Mouse (Mus musculus) MEL (cell line): ENCODE data around the gene Traf6. TPM values are rescaled to one million over a fixed set of nuclear protein-coding genes. Genes with fewer than 3 reads are reported as not detected.

Experiments
- DNase-seq: peaks from one replicate; pipeline ENCODE4 v3.0.0; 2011; ENCODE audit warnings: low read depth, low spot score
- H3K27ac ChIP-seq: 2 replicates; pipeline ENCODE4 v1.5.1; 2012; ENCODE audit warnings: low read depth, mild to moderate bottlenecking, control low read depth, low read length, moderate library complexity; ENCODE audit not compliant: control insufficient read depth
- H3K27me3 ChIP-seq, 2 experiments: fragments of 150-350 bp in 1 of 2; sonication (generic) in 1 of 2; 2 replicates each; pipeline ENCODE4 v1.6.1; 2012; ENCODE audit warnings: low read length in 2 of 2, mild to moderate bottlenecking in 2 of 2, improper control_type of control experiment in 1 of 2, moderate library complexity in 1 of 2; ENCODE audit not compliant: insufficient read depth in 2 of 2, control insufficient read depth in 1 of 2
- H3K36me3 ChIP-seq, 2 experiments: 2 replicates each; pipeline ENCODE4 v1.6.1; 2012 to 2014; ENCODE audit warnings: low read length in 2 of 2, improper control_type of control experiment in 1 of 2, inconsistent platforms in 1 of 2, mild to moderate bottlenecking in 1 of 2; ENCODE audit not compliant: insufficient read depth in 2 of 2, control insufficient read depth in 1 of 2
- H3K4me1 ChIP-seq, 2 experiments: fragments of 150-350 bp in 1 of 2; sonication (generic) in 1 of 2; 2 replicates each; pipeline ENCODE4 v1.6.1; 2012; ENCODE audit warnings: low read length in 2 of 2, improper control_type of control experiment in 1 of 2, mild to moderate bottlenecking in 1 of 2; ENCODE audit not compliant: insufficient read depth in 2 of 2, control insufficient read depth in 1 of 2
- H3K4me3 ChIP-seq, 2 experiments: fragments of 150-350 bp in 1 of 2; sonication (generic) in 1 of 2; 2 replicates each; pipeline ENCODE4 v1.5.1; 2012; ENCODE audit warnings: low read depth in 2 of 2, low read length in 2 of 2, mild to moderate bottlenecking in 2 of 2, moderate library complexity in 2 of 2, control low read depth in 1 of 2, improper control_type of control experiment in 1 of 2; ENCODE audit not compliant: control insufficient read depth in 1 of 2, insufficient read depth in 1 of 2
- H3K79me2 ChIP-seq: 2 replicates; pipeline ENCODE4 v1.6.1; 2012; ENCODE audit warnings: mild to moderate bottlenecking, low read length, moderate library complexity; ENCODE audit not compliant: control insufficient read depth, poor library complexity, insufficient read depth
- H3K9ac ChIP-seq: 2 replicates; pipeline ENCODE4 v1.6.1; 2012; ENCODE audit warnings: low read depth, mild to moderate bottlenecking, control low read depth, low read length, moderate library complexity; ENCODE audit not compliant: control insufficient read depth, poor library complexity, severe bottlenecking
- H3K9me3 ChIP-seq: fragments of 150-350 bp; sonication (generic); replicated peaks from 2 replicates; pipeline ENCODE4 v1.6.1; 2012; ENCODE audit warnings: mild to moderate bottlenecking, low read length, improper control_type of control experiment, moderate library complexity; ENCODE audit not compliant: insufficient read depth
- CHD1 ChIP-seq: IDR thresholded peaks from 2 replicates; pipeline ENCODE4 v1.6.1; 2012; ENCODE audit warnings: low read depth, mild to moderate bottlenecking, inconsistent platforms, low read length, improper control_type of control experiment
- CTCF ChIP-seq, 3 experiments: IDR thresholded peaks in 2 of 3; conservative IDR thresholded peaks in 1 of 3; 2 replicates each; pipeline ENCODE4 v1.5.1; 2011 to 2012; ENCODE audit warnings: low read length in 3 of 3, low read depth in 2 of 3, mild to moderate bottlenecking in 2 of 3, improper control_type of control experiment in 1 of 3, inconsistent platforms in 1 of 3, mixed read lengths in 1 of 3, moderate library complexity in 1 of 3; ENCODE audit not compliant: control insufficient read depth in 1 of 3, insufficient read depth in 1 of 3, poor library complexity in 1 of 3, severe bottlenecking in 1 of 3
- ELF1 ChIP-seq: IDR thresholded peaks from 2 replicates; pipeline ENCODE4 v1.6.1; 2014; ENCODE audit warnings: low read depth, mild to moderate bottlenecking, inconsistent platforms, low read length, improper control_type of control experiment, moderate library complexity
- GATA1 ChIP-seq: IDR thresholded peaks from 2 replicates; pipeline ENCODE4 v1.6.1; 2011; ENCODE audit warnings: low read depth, low read length, improper control_type of control experiment
- JUND ChIP-seq: IDR thresholded peaks from 2 replicates; pipeline ENCODE4 v1.6.1; 2011; ENCODE audit warnings: low read depth, mild to moderate bottlenecking, improper control_type of control experiment, low read length
- KAT2A ChIP-seq: conservative IDR thresholded peaks from 2 replicates; pipeline ENCODE4 v1.6.1; 2012; ENCODE audit warnings: low read depth, low read length, improper control_type of control experiment, inconsistent platforms
- MAFK ChIP-seq: IDR thresholded peaks from 2 replicates; pipeline ENCODE4 v1.6.1; 2011; ENCODE audit warnings: low read depth, mild to moderate bottlenecking, low read length, improper control_type of control experiment, borderline replicate concordance
- MAX ChIP-seq: IDR thresholded peaks from 2 replicates; pipeline ENCODE4 v1.6.1; 2011; ENCODE audit warnings: low read length, improper control_type of control experiment
- MAZ ChIP-seq: IDR thresholded peaks from 2 replicates; pipeline ENCODE4 v1.6.1; 2012; ENCODE audit warnings: low read depth, mild to moderate bottlenecking, inconsistent platforms, low read length, improper control_type of control experiment
- MEF2A ChIP-seq: IDR thresholded peaks from 2 replicates; pipeline ENCODE4 v1.6.1; 2014; ENCODE audit warnings: low read depth, mild to moderate bottlenecking, inconsistent platforms, low read length, improper control_type of control experiment; ENCODE audit not compliant: poor library complexity, insufficient replicate concordance, severe bottlenecking; ENCODE audit errors: extremely low read depth
- MXI1 ChIP-seq: IDR thresholded peaks from 2 replicates; pipeline ENCODE4 v1.6.1; 2011; ENCODE audit warnings: mild to moderate bottlenecking, low read depth, low read length, improper control_type of control experiment
- MYC ChIP-seq: IDR thresholded peaks from 2 replicates; pipeline ENCODE4 v1.6.1; 2011; ENCODE audit warnings: low read depth, mild to moderate bottlenecking, low read length, improper control_type of control experiment, moderate library complexity
- NELFE ChIP-seq: IDR thresholded peaks from 2 replicates; pipeline ENCODE4 v1.6.1; 2011; ENCODE audit warnings: low read depth, low read length, improper control_type of control experiment
- NRF1 ChIP-seq: IDR thresholded peaks from 2 replicates; pipeline ENCODE4 v1.6.1; 2014; ENCODE audit warnings: low read depth, mild to moderate bottlenecking, inconsistent platforms, low read length, improper control_type of control experiment, moderate library complexity; ENCODE audit not compliant: poor library complexity, insufficient read depth, severe bottlenecking
- POLR2A ChIP-seq, 2 experiments: IDR thresholded peaks; 2 replicates each; pipeline ENCODE4 v1.6.1; 2011 to 2012; ENCODE audit warnings: low read length in 2 of 2, mild to moderate bottlenecking in 2 of 2, control low read depth in 1 of 2, improper control_type of control experiment in 1 of 2, low read depth in 1 of 2, moderate library complexity in 1 of 2; ENCODE audit not compliant: control insufficient read depth in 1 of 2, insufficient read depth in 1 of 2, poor library complexity in 1 of 2
- POLR2AphosphoS2 ChIP-seq: IDR thresholded peaks from 2 replicates; pipeline ENCODE4 v1.6.1; 2011; ENCODE audit warnings: low read length, improper control_type of control experiment
- POLR2AphosphoS5 ChIP-seq: IDR thresholded peaks from 2 replicates; pipeline ENCODE4 v1.6.1; 2012; ENCODE audit warnings: low read depth, borderline replicate concordance, mild to moderate bottlenecking, inconsistent platforms, low read length, moderate library complexity, mixed read lengths
- RCOR1 ChIP-seq: IDR thresholded peaks from 2 replicates; pipeline ENCODE4 v1.6.1; 2012; ENCODE audit warnings: low read depth, mild to moderate bottlenecking, inconsistent platforms, low read length, improper control_type of control experiment
- SIN3A ChIP-seq: IDR thresholded peaks from 2 replicates; pipeline ENCODE4 v1.6.1; 2012; ENCODE audit warnings: low read length, improper control_type of control experiment, inconsistent platforms
- SMC3 ChIP-seq: IDR thresholded peaks from 2 replicates; pipeline ENCODE4 v1.6.1; 2011; ENCODE audit warnings: low read depth, low read length, improper control_type of control experiment
- TAL1 ChIP-seq: IDR thresholded peaks from 2 replicates; pipeline ENCODE4 v1.6.1; 2012; ENCODE audit warnings: mild to moderate bottlenecking, inconsistent platforms, low read length, moderate library complexity, mixed read lengths
- TBP ChIP-seq: IDR thresholded peaks from 2 replicates; pipeline ENCODE4 v1.8.0; 2011; ENCODE audit warnings: low read depth, low read length, improper control_type of control experiment
- UBTF ChIP-seq: IDR thresholded peaks from 2 replicates; pipeline ENCODE4 v1.6.1; 2012; ENCODE audit warnings: low read depth, mild to moderate bottlenecking, inconsistent platforms, low read length, improper control_type of control experiment, moderate library complexity, borderline replicate concordance; ENCODE audit not compliant: insufficient read depth
- USF1 ChIP-seq: IDR thresholded peaks from 2 replicates; pipeline ENCODE4 v1.6.1; 2014; ENCODE audit warnings: low read depth, mild to moderate bottlenecking, inconsistent platforms, low read length, improper control_type of control experiment, moderate library complexity
- ZKSCAN1 ChIP-seq: IDR thresholded peaks from 2 replicates; pipeline ENCODE4 v1.6.1; 2012; ENCODE audit warnings: low read depth, mild to moderate bottlenecking, inconsistent platforms, low read length, improper control_type of control experiment, moderate library complexity
- polyA plus RNA-seq, 2 experiments: library from polyadenylated mRNA; stranded (reverse) in 1 of 2; unstranded in 1 of 2; fragments of >175 nt in 1 of 2; fragments of >200 nt in 1 of 2; gene quantifications; 2 replicates each; pipeline versions ENCODE4 v1.2.1 to v1.2.4; 2012; ENCODE audit warnings: low replicate concordance in 2 of 2, low read depth in 1 of 2; ENCODE audit not compliant: insufficient read length in 2 of 2, insufficient read depth in 1 of 2, missing spikeins in 1 of 2
- total RNA-seq: library from RNA; depleted of rRNA; stranded (reverse); fragments of 300-350 nt; gene quantifications from 2 replicates; pipeline ENCODE4 v1.2.3, GENCODE M21; 2012

Traf6 gene
- total and polyA plus RNA-seq, 3 experiments, result 11.8 to 18.0 TPM; not detected in 1

- H3K27ac ChIP-seq, result no peak overlapping the region
- H3K4me1 ChIP-seq, result no peaks in the 10 kb centered on the region
- H3K27me3 ChIP-seq, result no peaks in the 10 kb centered on the region
- no peak overlapping the region for H3K4me3 ChIP-seq
- no peaks in the 10 kb centered on the region for H3K79me2 ChIP-seq
- H3K9ac ChIP-seq, result no peak overlapping the region
- DNase-seq, result no peak
- TF ChIP-seq ELF1 (no peak), MAZ (no peak), TBP (no peak), USF1 (no peak), CTCF (IDR thresholded peaks at IDR 0.05 in 2 of 3, conservative IDR thresholded peaks at IDR 0.05 in 1 of 3; ENCODE audit: control insufficient read depth in 1 of 3, insufficient read depth in 1 of 3, low read depth in 2 of 3, low read length in 3 of 3, poor library complexity in 1 of 3, severe bottlenecking in 1 of 3) (no peak), NRF1 (no peak), GATA1 (no peak), NELFE (no peak)
- H3K36me3 ChIP-seq, result peaks cover 0 to 7% of the 10 kb centered on the region in 2 experiments; a peak in 2 of 4 replicates
- no peaks in the 10 kb centered on the region for H3K9me3 ChIP-seq
Measured at GRCm38 (mm10) chr2:101688011-101688410, 9.8 kb downstream of the Traf6 start.

GRCm38 (mm10) chr2:101690252-101690827, 12.1 kb downstream of the Traf6 start:
- H3K36me3 ChIP-seq, result peaks cover 0 to 7% of the 10 kb centered on the region in 2 experiments; a peak in 2 of 4 replicates
- TF ChIP-seq UBTF (no peak), GATA1 (no peak), POLR2AphosphoS2 (no peak), TBP (no peak), ZKSCAN1 (no peak), KAT2A (no peak), ELF1 (no peak), TAL1 (no peak), SIN3A (no peak)
- no peak overlapping the region for H3K9ac ChIP-seq
- H3K79me2 ChIP-seq, result no peaks in the 10 kb centered on the region
- H3K27me3 ChIP-seq, result no peaks in the 10 kb centered on the region
- no peak overlapping the region for H3K4me3 ChIP-seq
- H3K4me1 ChIP-seq, result no peaks in the 10 kb centered on the region
- no peaks in the 10 kb centered on the region for H3K9me3 ChIP-seq
- no peak for DNase-seq
- H3K27ac ChIP-seq, result no peak overlapping the region

- Histone ChIP-seq H3K9me3 (no peaks in the 10 kb centered on the region), H3K27ac (no peak overlapping the region), H3K36me3 (peaks cover 0 to 7% of the 10 kb centered on the region in 2 experiments; a peak in 2 of 4 replicates), H3K4me3 (no peak overlapping the region), H3K79me2 (no peaks in the 10 kb centered on the region), H3K4me1 (no peaks in the 10 kb centered on the region)
- no peak for TF ChIP-seq SMC3
- TF ChIP-seq ELF1, result no peak
- no peak for TF ChIP-seq TBP
- TF ChIP-seq MAX, result no peak
- TF ChIP-seq POLR2AphosphoS5, result no peak
- no peak for TF ChIP-seq SIN3A
- TF ChIP-seq MYC, result no peak
- no peak for TF ChIP-seq MXI1
- no peak for TF ChIP-seq CHD1
- no peak for TF ChIP-seq JUND
- TF ChIP-seq POLR2AphosphoS2, result no peak
- no peak for TF ChIP-seq RCOR1
- no peak for TF ChIP-seq MAFK
- no peak for TF ChIP-seq MEF2A
- no peak for TF ChIP-seq POLR2A (IDR thresholded peaks at IDR 0.05; ENCODE audit: control insufficient read depth in 1 of 2, insufficient read depth in 1 of 2, low read depth in 1 of 2, low read length in 2 of 2, poor library complexity in 1 of 2)
- TF ChIP-seq MAZ, result no peak
- TF ChIP-seq, all 39 proteins: peak for 0
- Histone ChIP-seq H3K27me3 (no peaks in the 10 kb centered on the region), H3K9ac (no peak overlapping the region)
- DNase-seq, result no peak
Measured at GRCm38 (mm10) chr2:101693043-101693442, 14.8 kb downstream of the Traf6 start.
